Mouse (Mus musculus) kidney, embryonic 14.5 days (tissue): ENCODE measurements around the gene Fam129b. TPM values are rescaled to one million over a fixed set of nuclear protein-coding genes. Genes with fewer than 3 reads are reported as not detected.
A peak's percentile ranks its signal among the peaks of the same experiment; 100 is the strongest.

ENCODE experiments used
- ATAC-seq: fragments of 200-750 bp; cut with Nextera tagmentation; 2 replicates; pipeline ENCODE4 v1.8.0; 2017; ENCODE audit warnings: moderate number of reproducible peaks, mild to moderate bottlenecking, moderate TSS enrichment, moderate library complexity; ENCODE audit not compliant: low FRiP score, low TSS enrichment
- H3K27ac ChIP-seq: fragments of 300-500 bp; sonication (generic); 2 replicates; pipeline ENCODE4 v1.5.1; 2014; ENCODE audit warnings: low read depth, mild to moderate bottlenecking, low read length, moderate library complexity, mixed read lengths
- H3K27me3 ChIP-seq: fragments of 300-500 bp; sonication (generic); 2 replicates; pipeline ENCODE4 v1.6.1; 2014; ENCODE audit warnings: mild to moderate bottlenecking, low read length; ENCODE audit not compliant: control insufficient read depth, insufficient read depth
- H3K36me3 ChIP-seq: fragments of 300-500 bp; sonication (generic); 2 replicates; pipeline ENCODE4 v1.6.1; 2014; ENCODE audit warnings: low read length, mixed read lengths; ENCODE audit not compliant: control insufficient read depth, insufficient read depth
- H3K4me1 ChIP-seq: fragments of 300-500 bp; sonication (generic); 2 replicates; pipeline ENCODE4 v1.6.1; 2014; ENCODE audit warnings: low read length, mixed read lengths; ENCODE audit not compliant: control insufficient read depth, insufficient read depth
- H3K4me2 ChIP-seq: fragments of 300-500 bp; sonication (generic); replicated peaks from 2 replicates; pipeline ENCODE4 v1.6.1; 2014; ENCODE audit warnings: low read depth, mild to moderate bottlenecking, low read length
- H3K4me3 ChIP-seq: fragments of 300-500 bp; sonication (generic); 2 replicates; pipeline ENCODE4 v1.5.1; 2014; ENCODE audit warnings: mild to moderate bottlenecking, low read length
- H3K9ac ChIP-seq: fragments of 300-500 bp; sonication (generic); 2 replicates; pipeline ENCODE4 v1.6.1; 2014; ENCODE audit warnings: low read depth, mild to moderate bottlenecking, low read length, moderate library complexity
- H3K9me3 ChIP-seq: fragments of 300-500 bp; sonication (generic); 2 replicates; pipeline ENCODE4 v1.6.1; 2016; ENCODE audit warnings: low read length; ENCODE audit not compliant: control insufficient read depth
- WGBS: fragments of 180-500 bp; shearing (Covaris S2); extraction: QIAGEN DNeasy Blood & Tissue Kit; methylation state at CpG from one replicate; pipeline ENCODE4 v1.1.7; 2014; 5-methylcytosine and 5-hydroxymethylcytosine counted together
- polyA plus RNA-seq: library from polyadenylated mRNA; unstranded; fragments of >200 nt; fragmentation: Nextera tagmentation; extraction: Ambion mirVana; gene quantifications from 2 replicates; pipeline ENCODE4 v1.2.1, GENCODE M21; 2014

The Fam129b gene
- polyA plus RNA-seq, 1 experiment from 2014 or later = 19.9 TPM

- 0 out of 2 replicates have a peak overlapping the region, but pooled peaks have one; percentile 28 for H3K9ac ChIP-seq
- H3K27me3 ChIP-seq = no peaks in the 10 kb centered on the region
- H3K36me3 ChIP-seq = peaks cover 19% of the 10 kb centered on the region; the same call in 1 of the 2 replicates
- H3K4me2 ChIP-seq = no peak overlapping the region
- no peak overlapping the region for H3K4me3 ChIP-seq
- H3K9me3 ChIP-seq = no peaks in the 10 kb centered on the region
- no peaks in the 10 kb centered on the region for H3K4me1 ChIP-seq
- 83% methylated on average over 19 of the region's 19 CpGs for WGBS
- ATAC-seq = no peak
- no peak overlapping the region for H3K27ac ChIP-seq
Measured at GRCm38 (mm10) chr2:32928947-32929829, 53.3 kb downstream of the Fam129b start.

GRCm38 (mm10) chr2:32931730-32932129 is 55.8 kb downstream of the Fam129b start:
- H3K4me1 ChIP-seq = no peaks in the 10 kb centered on the region
- ATAC-seq = no peak
- no peak overlapping the region for H3K4me3 ChIP-seq
- no peak overlapping the region for H3K9ac ChIP-seq
- no peak overlapping the region for H3K27ac ChIP-seq
- no peaks in the 10 kb centered on the region for H3K27me3 ChIP-seq
- WGBS = 81% methylated on average over 7 of the region's 7 CpGs
- no peak overlapping the region for H3K4me2 ChIP-seq
- no peaks in the 10 kb centered on the region for H3K9me3 ChIP-seq
- peaks cover 28% of the 10 kb centered on the region for H3K36me3 ChIP-seq

- peaks cover 28% of the 10 kb centered on the region for H3K36me3 ChIP-seq
- no peaks in the 10 kb centered on the region for H3K4me1 ChIP-seq
- H3K9ac ChIP-seq = no peak overlapping the region
- H3K4me2 ChIP-seq = no peak overlapping the region
- WGBS = 96% methylated on average over 5 of the region's 5 CpGs
- ATAC-seq = no peak
- no peaks in the 10 kb centered on the region for H3K27me3 ChIP-seq
- H3K9me3 ChIP-seq = no peaks in the 10 kb centered on the region
- H3K27ac ChIP-seq = no peak overlapping the region
- no peak overlapping the region for H3K4me3 ChIP-seq
Measured at GRCm38 (mm10) chr2:32938741-32939140, 62.8 kb downstream of the Fam129b start.

GRCm38 (mm10) chr2:32939418-32939817 is 63.5 kb downstream of the Fam129b start:
- Histone ChIP-seq H3K9ac (no peak overlapping the region), H3K9me3 (no peaks in the 10 kb centered on the region), H3K36me3 (peaks cover 31% of the 10 kb centered on the region), H3K27me3 (no peaks in the 10 kb centered on the region), H3K27ac (no peak overlapping the region), H3K4me2 (no peak overlapping the region), H3K4me1 (no peaks in the 10 kb centered on the region), H3K4me3 (no peak overlapping the region)
- 77% methylated on average over 5 of the region's 5 CpGs for WGBS
- ATAC-seq = no peak

GRCm38 (mm10) chr2:32940483-32940882 is 64.6 kb downstream of the Fam129b start:
- H3K27ac ChIP-seq = no peak overlapping the region
- H3K9me3 ChIP-seq = no peaks in the 10 kb centered on the region
- no peak overlapping the region for H3K4me2 ChIP-seq
- H3K9ac ChIP-seq = no peak overlapping the region
- WGBS = 91% methylated on average over 4 of the region's 4 CpGs
- H3K4me3 ChIP-seq = no peak overlapping the region
- no peaks in the 10 kb centered on the region for H3K4me1 ChIP-seq
- no peak for ATAC-seq
- H3K36me3 ChIP-seq = peaks cover 36% of the 10 kb centered on the region
- no peaks in the 10 kb centered on the region for H3K27me3 ChIP-seq

- H3K4me2 ChIP-seq = no peak overlapping the region
- no peaks in the 10 kb centered on the region for H3K27me3 ChIP-seq
- no peak overlapping the region for H3K4me3 ChIP-seq
- WGBS = 87% methylated on average over 11 of the region's 11 CpGs
- H3K4me1 ChIP-seq = no peaks in the 10 kb centered on the region
- H3K27ac ChIP-seq = no peak overlapping the region
- ATAC-seq = no peak
- H3K36me3 ChIP-seq = peaks cover 37% of the 10 kb centered on the region; the same call in 1 of the 2 replicates
- H3K9me3 ChIP-seq = no peaks in the 10 kb centered on the region
- H3K9ac ChIP-seq = no peak overlapping the region
Measured at GRCm38 (mm10) chr2:32947454-32947853, 71.5 kb downstream of the Fam129b start.

- 92% methylated on average over 2 of the region's 2 CpGs for WGBS
- no peaks in the 10 kb centered on the region for H3K4me1 ChIP-seq
- no peak overlapping the region for H3K4me2 ChIP-seq
- H3K4me3 ChIP-seq = no peak overlapping the region
- H3K9ac ChIP-seq = no peak overlapping the region
- H3K9me3 ChIP-seq = 0 out of 2 replicates have a peak, but pooled peaks cover 3% of the 10 kb centered on the region
- H3K36me3 ChIP-seq = peaks cover 16% of the 10 kb centered on the region
- H3K27ac ChIP-seq = no peak overlapping the region
- no peak for ATAC-seq
- H3K27me3 ChIP-seq = no peaks in the 10 kb centered on the region
Measured at GRCm38 (mm10) chr2:32954581-32954980, 78.7 kb downstream of the Fam129b start.

GRCm38 (mm10) chr2:32957344-32957743 is 81.4 kb downstream of the Fam129b start:
- Histone ChIP-seq H3K4me1 (peaks cover 6% of the 10 kb centered on the region), H3K9me3 (0 out of 2 replicates have a peak, but pooled peaks cover 3% of the 10 kb centered on the region), H3K9ac (no peak overlapping the region), H3K4me2 (no peak overlapping the region), H3K27me3 (no peaks in the 10 kb centered on the region), H3K36me3 (peaks cover 11% of the 10 kb centered on the region), H3K4me3 (no peak overlapping the region), H3K27ac (no peak overlapping the region)
- WGBS = 54% methylated on average over 8 of the region's 8 CpGs
- ATAC-seq = no peak

GRCm38 (mm10) chr2:32960273-32960672 is 84.4 kb downstream of the Fam129b start:
- Histone ChIP-seq H3K27ac (no peak overlapping the region), H3K36me3 (peaks cover 29% of the 10 kb centered on the region), H3K4me1 (peaks cover 18% of the 10 kb centered on the region), H3K4me3 (no peak overlapping the region; the same call in 1 of the 2 replicates), H3K9ac (no peak overlapping the region; the same call in 1 of the 2 replicates), H3K9me3 (no peaks in the 10 kb centered on the region), H3K4me2 (peak overlapping the region; percentile 57; the same call in 1 of the 2 replicates), H3K27me3 (no peaks in the 10 kb centered on the region)
- ATAC-seq = no peak
- WGBS = 88% methylated on average over 4 of the region's 4 CpGs
